Mouse (Mus musculus) CH12.LX (cell line): ENCODE data around the gene Pla2g4c. TPM values are rescaled to one million over a fixed set of nuclear protein-coding genes. Genes with fewer than 3 reads are reported as not detected.

Source experiments
- DNase-seq: peaks from one replicate; pipeline ENCODE4 v3.0.0-alpha.2; 2013; ENCODE audit errors: extremely low read depth
- H3K27ac ChIP-seq: 2 replicates; pipeline ENCODE4 v1.5.1; 2012; ENCODE audit warnings: low read depth, mild to moderate bottlenecking, control low read depth, moderate library complexity; ENCODE audit not compliant: insufficient read depth
- H3K27me3 ChIP-seq: replicated peaks from 2 replicates; pipeline ENCODE3; 2012; ENCODE audit warnings: inconsistent platforms
- H3K36me3 ChIP-seq, 2 experiments: replicated peaks in 1 of 2; 2 replicates each; pipeline versions ENCODE3 to v1.6.1; 2012; ENCODE audit warnings: inconsistent platforms in 1 of 2, low read length in 1 of 2, mild to moderate bottlenecking in 1 of 2, mixed read lengths in 1 of 2, moderate library complexity in 1 of 2; ENCODE audit not compliant: control insufficient read depth in 1 of 2, insufficient read depth in 1 of 2
- H3K4me1 ChIP-seq, 2 experiments: 2 replicates each; pipeline ENCODE4 v1.6.1; 2012; ENCODE audit warnings: inconsistent platforms in 1 of 2, moderate library complexity in 1 of 2; ENCODE audit not compliant: insufficient read depth in 2 of 2, control insufficient read depth in 1 of 2
- H3K4me2 ChIP-seq: 2 replicates; pipeline ENCODE4 v1.6.1; 2012; ENCODE audit warnings: low read depth, mild to moderate bottlenecking, control low read depth; ENCODE audit not compliant: poor library complexity, insufficient read depth, severe bottlenecking
- H3K4me3 ChIP-seq, 3 experiments: fragments of 150-350 bp in 1 of 3; sonication (generic) in 1 of 3; replicated peaks in 1 of 3; 2 replicates each; pipeline versions ENCODE3 to v1.5.1; 2011 to 2012; ENCODE audit warnings: low read depth in 2 of 3, low read length in 2 of 3, mild to moderate bottlenecking in 2 of 3, moderate library complexity in 2 of 3, control low read depth in 1 of 3, improper control_type of control experiment in 1 of 3, inconsistent platforms in 1 of 3, mixed read lengths in 1 of 3; ENCODE audit not compliant: poor library complexity in 1 of 3
- H3K79me2 ChIP-seq: replicated peaks from 2 replicates; pipeline ENCODE4 v1.6.1; 2012; ENCODE audit warnings: mild to moderate bottlenecking, moderate library complexity; ENCODE audit not compliant: control insufficient read depth, poor library complexity, insufficient read depth, severe bottlenecking; ENCODE audit errors: extremely low read depth
- H3K9ac ChIP-seq: 2 replicates; pipeline ENCODE4 v1.6.1; 2012; ENCODE audit warnings: low read depth, mild to moderate bottlenecking, control low read depth, moderate library complexity; ENCODE audit not compliant: insufficient read depth
- H3K9me3 ChIP-seq: replicated peaks from 2 replicates; pipeline ENCODE3; 2012; ENCODE audit warnings: low read length, inconsistent platforms, mixed read lengths
- BHLHE40 ChIP-seq: IDR thresholded peaks from 2 replicates; pipeline ENCODE4 v1.6.1; 2011; ENCODE audit warnings: mild to moderate bottlenecking, low read depth, low read length, improper control_type of control experiment
- CHD1 ChIP-seq: IDR thresholded peaks from 2 replicates; pipeline ENCODE4 v1.6.1; 2012; ENCODE audit warnings: low read depth, low read length, improper control_type of control experiment, inconsistent platforms
- CHD2 ChIP-seq: IDR thresholded peaks from 2 replicates; pipeline ENCODE4 v1.6.1; 2011; ENCODE audit warnings: low read length, improper control_type of control experiment
- CTCF ChIP-seq, 2 experiments: IDR thresholded peaks in 1 of 2; conservative IDR thresholded peaks in 1 of 2; 2 replicates each; pipeline ENCODE4 v1.5.1; 2011 to 2012; ENCODE audit warnings: low read depth in 2 of 2, low read length in 2 of 2, improper control_type of control experiment in 1 of 2, inconsistent platforms in 1 of 2, mild to moderate bottlenecking in 1 of 2, moderate library complexity in 1 of 2
- E2F4 ChIP-seq: IDR thresholded peaks from 2 replicates; pipeline ENCODE4 v1.6.1; 2011; ENCODE audit warnings: low read depth, low read length, improper control_type of control experiment; ENCODE audit not compliant: insufficient replicate concordance
- ELF1 ChIP-seq: IDR thresholded peaks from 2 replicates; pipeline ENCODE4 v1.6.1; 2014; ENCODE audit warnings: low read depth, mild to moderate bottlenecking, inconsistent platforms, low read length, improper control_type of control experiment
- EP300 ChIP-seq: IDR thresholded peaks from 2 replicates; pipeline ENCODE4 v1.6.1; 2011; ENCODE audit warnings: low read length, improper control_type of control experiment
- GABPA ChIP-seq: IDR thresholded peaks from 2 replicates; pipeline ENCODE4 v1.6.1; 2012; ENCODE audit warnings: low read depth, low read length, improper control_type of control experiment, inconsistent platforms; ENCODE audit not compliant: insufficient replicate concordance
- HCFC1 ChIP-seq: IDR thresholded peaks from 2 replicates; pipeline ENCODE4 v1.6.1; 2012; ENCODE audit warnings: low read depth, mild to moderate bottlenecking, inconsistent platforms, low read length, improper control_type of control experiment
- IRF4 ChIP-seq: IDR thresholded peaks from 2 replicates; pipeline ENCODE4 v1.6.1; 2014; ENCODE audit warnings: low read depth, mild to moderate bottlenecking, inconsistent platforms, low read length, improper control_type of control experiment
- JUN ChIP-seq: IDR thresholded peaks from 2 replicates; pipeline ENCODE4 v1.6.1; 2011; ENCODE audit warnings: low read depth, mild to moderate bottlenecking, low read length, improper control_type of control experiment, moderate library complexity; ENCODE audit not compliant: insufficient read depth
- JUND ChIP-seq: conservative IDR thresholded peaks from 2 replicates; pipeline ENCODE4 v1.6.1; 2011; ENCODE audit warnings: low read depth, low read length, improper control_type of control experiment
- KAT2A ChIP-seq: IDR thresholded peaks from 2 replicates; pipeline ENCODE4 v1.6.1; 2012; ENCODE audit warnings: low read length, improper control_type of control experiment, inconsistent platforms; ENCODE audit not compliant: insufficient replicate concordance
- MAFK ChIP-seq: IDR thresholded peaks from 2 replicates; pipeline ENCODE4 v1.6.1; 2011; ENCODE audit warnings: low read length, improper control_type of control experiment; ENCODE audit not compliant: insufficient replicate concordance
- MAX ChIP-seq: IDR thresholded peaks from 2 replicates; pipeline ENCODE4 v1.6.1; 2011; ENCODE audit warnings: low read length, improper control_type of control experiment
- MAZ ChIP-seq: IDR thresholded peaks from 2 replicates; pipeline ENCODE4 v1.6.1; 2012; ENCODE audit warnings: low read depth, mild to moderate bottlenecking, inconsistent platforms, low read length, improper control_type of control experiment, moderate library complexity
- MEF2A ChIP-seq: IDR thresholded peaks from 2 replicates; pipeline ENCODE4 v1.6.1; 2014; ENCODE audit warnings: low read depth, mild to moderate bottlenecking, inconsistent platforms, low read length, improper control_type of control experiment, borderline replicate concordance
- NELFE ChIP-seq: IDR thresholded peaks from 2 replicates; pipeline ENCODE4 v1.6.1; 2011; ENCODE audit warnings: low read depth, low read length, improper control_type of control experiment
- NRF1 ChIP-seq: IDR thresholded peaks from 2 replicates; pipeline ENCODE4 v1.6.1; 2014; ENCODE audit warnings: low read depth, mild to moderate bottlenecking, inconsistent platforms, low read length, improper control_type of control experiment, moderate library complexity
- PAX5 ChIP-seq: IDR thresholded peaks from 2 replicates; pipeline ENCODE4 v1.6.1; 2012; ENCODE audit warnings: low read length, inconsistent platforms, mixed read lengths
- POLR2AphosphoS2 ChIP-seq: IDR thresholded peaks from 2 replicates; pipeline ENCODE4 v1.6.1; 2011; ENCODE audit warnings: low read depth, low read length, improper control_type of control experiment
- RAD21 ChIP-seq: IDR thresholded peaks from 2 replicates; pipeline ENCODE4 v1.6.1; 2011; ENCODE audit warnings: low read depth, mild to moderate bottlenecking, low read length, improper control_type of control experiment, moderate library complexity
- SIN3A ChIP-seq: IDR thresholded peaks from 2 replicates; pipeline ENCODE4 v1.6.1; 2012; ENCODE audit warnings: low read length, improper control_type of control experiment, inconsistent platforms
- SMC3 ChIP-seq: IDR thresholded peaks from 2 replicates; pipeline ENCODE4 v1.6.1; 2011; ENCODE audit warnings: low read depth, low read length, improper control_type of control experiment
- UBTF ChIP-seq: IDR thresholded peaks from 2 replicates; pipeline ENCODE4 v1.6.1; 2012; ENCODE audit warnings: low read depth, mild to moderate bottlenecking, inconsistent platforms, low read length, improper control_type of control experiment, moderate library complexity
- USF1 ChIP-seq: IDR thresholded peaks from 2 replicates; pipeline ENCODE4 v1.6.1; 2014; ENCODE audit warnings: low read depth, mild to moderate bottlenecking, inconsistent platforms, low read length, improper control_type of control experiment
- ZC3H11A ChIP-seq: IDR thresholded peaks from 2 replicates; pipeline ENCODE4 v1.6.1; 2012; ENCODE audit warnings: low read depth, mild to moderate bottlenecking, inconsistent platforms, low read length, improper control_type of control experiment
- ZKSCAN1 ChIP-seq: IDR thresholded peaks from 2 replicates; pipeline ENCODE4 v1.6.1; 2012; ENCODE audit warnings: low read depth, inconsistent platforms, low read length, improper control_type of control experiment, borderline replicate concordance
- ZMIZ1 ChIP-seq: IDR thresholded peaks from 2 replicates; pipeline ENCODE4 v1.6.1; 2012; ENCODE audit warnings: low read depth, mild to moderate bottlenecking, inconsistent platforms, low read length, improper control_type of control experiment
- ZNF384 ChIP-seq: IDR thresholded peaks from 2 replicates; pipeline ENCODE4 v1.6.1; 2012; ENCODE audit warnings: low read depth, low read length, improper control_type of control experiment, inconsistent platforms
- dilution Hi-C: fragments of 300-500 bp; cut with MboI; formaldehyde crosslinking; loops from 2 replicates; pipeline ENCODE4 v1.14.3; 2020; ENCODE audit warnings: low sequenced_read_pairs; ENCODE audit not compliant: extremely low pct_unique_long_range_greater_than_20kb, extremely low pct_ligation_motif_present
- in situ Hi-C: fragments of 300-500 bp; cut with MboI; formaldehyde crosslinking; loops from 3 replicates; pipeline ENCODE4 v1.14.3; 2019; ENCODE audit warnings: low sequenced_read_pairs, low pct_ligation_motif_present, low pct_unique_long_range_greater_than_20kb, mixed read lengths
- polyA plus RNA-seq: library from polyadenylated mRNA; unstranded; fragments of >175 nt; gene quantifications from 2 replicates; pipeline ENCODE4 v1.2.1, GENCODE M21; 2012; ENCODE audit warnings: low read depth; ENCODE audit not compliant: insufficient read length
- total RNA-seq, 2 experiments: library from RNA; depleted of rRNA; stranded (reverse); fragments of 300-350 nt in 1 of 2; fragments of >200 nt in 1 of 2; gene quantifications; 2 replicates each; pipeline ENCODE4 v1.2.3; 2012 to 2014

Gene Pla2g4c
- total and polyA plus RNA-seq, 3 experiments = 0.17 to 1.7 (median 1.1) TPM

DNA sequence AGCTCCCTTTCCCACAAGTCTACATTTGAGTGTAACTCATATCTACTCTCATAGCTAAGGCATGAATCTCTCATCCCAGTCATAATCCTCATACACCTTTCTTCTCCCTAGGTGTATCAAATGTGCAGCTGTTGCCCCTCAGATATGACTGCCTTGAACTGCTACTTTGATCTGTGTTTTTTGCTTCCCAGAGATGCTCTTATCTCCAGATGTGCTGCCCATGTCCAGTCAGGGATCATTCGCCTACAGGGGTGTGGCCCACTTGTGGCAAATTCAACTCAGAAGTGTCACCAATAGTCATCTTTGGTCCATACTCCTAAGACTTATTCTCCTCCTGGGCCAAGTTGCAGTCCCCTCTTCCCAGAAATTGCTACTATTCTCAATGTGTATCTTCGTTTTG lies 46.6 kb upstream of the Pla2g4c start:
- peaks cover 26% of the 10 kb centered on the region for H3K79me2 ChIP-seq
- peak overlapping the region; percentile 75 to 98 (median 76) for H3K4me3 ChIP-seq
- TF ChIP-seq RAD21 (no peak), CHD2 (no peak), SMC3 (no peak), ZKSCAN1 (no peak), HCFC1 (no peak), NRF1 (no peak), POLR2AphosphoS2 (no peak), IRF4 (no peak), MEF2A (no peak), JUN (no peak), BHLHE40 (no peak), MAFK (no peak), USF1 (no peak), ZNF384 (no peak)
- H3K27ac ChIP-seq = peak overlapping the region; percentile 89; the same call in 1 of the 2 replicates
- no peaks in the 10 kb centered on the region for H3K9me3 ChIP-seq
- no peak for DNase-seq
- in situ Hi-C loops = loop anchor here (25.0 kb wide), 1 partner anchor 216 kb away; the partner anchor contains the start of gene Mzf1
- H3K9ac ChIP-seq = peak overlapping the region; percentile 93
- H3K4me1 ChIP-seq = peaks cover 9 to 19% of the 10 kb centered on the region in 2 experiments
- H3K27me3 ChIP-seq = no peaks in the 10 kb centered on the region
- peak overlapping the region; percentile 45 for H3K4me2 ChIP-seq
- peaks cover 31 to 72% of the 10 kb centered on the region in 2 experiments for H3K36me3 ChIP-seq
- dilution Hi-C loops = no loop called here

GRCm38 (mm10) chr7:13278308-13278891 lies 46.1 kb upstream of the Pla2g4c start, which contains the start of gene Zswim9:
Gene Zswim9, minus strand, starts transcription at chr7:13278721.
- H3K36me3 ChIP-seq = peaks cover 34 to 71% of the 10 kb centered on the region in 2 experiments
- peaks cover 27% of the 10 kb centered on the region for H3K79me2 ChIP-seq
- H3K9me3 ChIP-seq = no peaks in the 10 kb centered on the region
- H3K4me2 ChIP-seq = peak within 1 kb of the TSS; percentile 45
- H3K27ac ChIP-seq = peak within 1 kb of the TSS; percentile 89
- peak within 1 kb of the TSS; percentile 93 for H3K9ac ChIP-seq
- no peaks in the 10 kb centered on the region for H3K27me3 ChIP-seq
- in situ Hi-C loops = loop anchor here (25.0 kb wide), 1 partner anchor 216 kb away; the partner anchor contains the start of gene Mzf1
- dilution Hi-C loops = no loop called here
- peak within 1 kb of the TSS; percentile 75 to 98 (median 76) for H3K4me3 ChIP-seq
- H3K4me1 ChIP-seq = peaks cover 9 to 19% of the 10 kb centered on the region in 2 experiments
- peak; percentile 92 for DNase-seq
- TF ChIP-seq UBTF = no peak
- TF ChIP-seq ZNF384 = no peak
- TF ChIP-seq PAX5 = no peak
- no peak for TF ChIP-seq ZC3H11A
- TF ChIP-seq CHD2 = 0 out of 2 replicates have a peak, but pooled peaks have one; percentile 25
- TF ChIP-seq ZMIZ1 = peak; percentile 66
- TF ChIP-seq NRF1 = peak; percentile 52
- no peak; the same call in 1 of the 2 replicates for TF ChIP-seq GABPA
- TF ChIP-seq MAFK = no peak
- peak; percentile 57 for TF ChIP-seq ELF1
- TF ChIP-seq CTCF (conservative IDR thresholded peaks at IDR 0.05 in 1 of 2, IDR thresholded peaks at IDR 0.05 in 1 of 2; ENCODE audit: low read depth in 2 of 2, low read length in 2 of 2) = no peak
- peak; percentile 77; the same call in 1 of the 2 replicates for TF ChIP-seq E2F4
- no peak for TF ChIP-seq MEF2A
- no peak for TF ChIP-seq JUND
- TF ChIP-seq RAD21 = no peak
- no peak for TF ChIP-seq MAX
- peak; percentile 50; the same call in 1 of the 2 replicates for TF ChIP-seq SIN3A
- TF ChIP-seq MAZ = peak; percentile 72; the same call in 1 of the 2 replicates
- peak; percentile 82 for TF ChIP-seq BHLHE40
- TF ChIP-seq NELFE = peak; percentile 65
- TF ChIP-seq CHD1 = no peak
- TF ChIP-seq EP300 = no peak
- TF ChIP-seq ZKSCAN1 = no peak
- peak; percentile 88; the same call in 1 of the 2 replicates for TF ChIP-seq KAT2A
